Mouse (Mus musculus): Measurements from ENCODE around the gene Slc44a5.

Gene Slc44a5

DNA sequence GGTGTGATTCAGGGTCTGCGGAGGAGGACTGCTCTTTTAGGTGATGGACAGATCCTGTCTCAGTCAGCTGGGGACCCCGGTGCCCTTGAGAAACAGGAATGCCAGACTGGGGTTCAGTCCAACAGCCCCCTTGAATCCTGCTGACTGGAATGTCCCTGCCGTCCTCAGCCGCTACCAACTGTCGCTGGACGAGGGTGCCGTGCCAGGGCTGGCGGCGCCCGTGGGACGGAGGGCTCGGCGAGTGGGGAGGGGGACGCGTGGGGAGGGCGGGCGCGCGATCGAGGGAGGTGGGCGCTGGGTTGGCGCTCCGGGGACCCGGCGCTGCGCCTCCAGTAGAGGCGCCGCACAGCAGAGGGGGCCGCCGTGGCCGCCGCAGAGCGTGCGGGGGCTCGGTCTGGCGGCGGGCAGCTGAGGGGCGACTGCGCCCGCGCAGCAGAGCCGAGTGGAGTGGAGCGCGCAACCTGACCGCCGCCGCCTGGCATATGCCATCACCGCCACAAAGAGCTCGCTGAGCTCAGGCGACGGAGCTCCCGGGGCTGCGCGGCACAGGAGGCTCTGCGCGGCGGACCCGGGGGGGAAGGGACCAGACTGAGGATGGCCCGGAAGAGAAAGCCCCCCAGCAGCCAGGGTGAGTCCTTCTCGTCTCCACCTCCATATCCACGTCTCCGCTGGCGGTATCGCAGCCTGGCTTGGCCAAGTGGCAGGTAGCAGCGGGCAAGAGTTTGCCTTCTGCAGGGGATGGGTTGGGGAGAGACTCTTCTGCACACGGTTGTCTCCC lies at the start of gene Slc44a5:
Gene Slc44a5, plus strand, starts transcription at position 266 of the 778 bp plus-strand sequence.
- DNase-seq (ENCODE audit: low read depth): no peak

DNA sequence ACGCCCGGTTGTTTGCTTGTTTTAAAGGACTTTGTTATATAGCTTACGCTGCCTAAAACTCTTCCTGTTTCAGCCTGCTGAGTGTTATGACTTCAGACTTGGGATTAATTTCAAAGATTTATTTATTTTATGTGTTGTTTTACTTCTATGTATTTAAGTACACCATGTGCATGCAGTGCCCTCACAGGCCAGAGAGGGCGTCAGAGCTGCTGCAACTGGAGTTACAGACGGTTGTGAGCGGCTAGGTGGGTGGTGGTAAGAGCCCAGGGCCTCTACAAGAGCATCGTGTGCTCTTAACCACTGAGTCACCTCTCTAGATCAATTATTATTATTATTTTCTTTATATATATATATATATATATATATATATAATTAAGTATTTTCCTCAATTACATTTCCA lies 46.9 kb upstream of the Slc44a5 start:
- DNase-seq (ENCODE audit: low read depth): no peak

DNA sequence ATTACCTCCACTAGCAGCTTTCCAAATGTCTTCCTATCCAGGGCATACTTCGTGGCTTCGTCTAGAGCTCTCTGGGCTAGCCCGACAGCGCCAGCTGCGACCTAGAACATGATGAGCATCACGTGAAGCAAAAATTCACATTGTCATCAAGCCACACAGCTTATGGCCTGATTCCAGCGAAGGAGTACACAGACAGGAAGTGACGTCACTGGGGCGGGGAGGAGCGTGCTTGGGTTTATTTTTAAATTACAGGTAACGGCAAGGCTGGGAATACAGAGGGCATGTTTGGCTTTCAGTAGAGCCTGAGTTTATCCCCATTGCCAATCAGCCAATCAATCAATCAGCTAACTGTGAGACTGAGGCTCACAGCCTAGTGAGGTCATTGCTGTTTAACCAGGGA lies 43.7 kb upstream of the Slc44a5 start:
- DNase-seq (ENCODE audit: low read depth): no peak

DNA sequence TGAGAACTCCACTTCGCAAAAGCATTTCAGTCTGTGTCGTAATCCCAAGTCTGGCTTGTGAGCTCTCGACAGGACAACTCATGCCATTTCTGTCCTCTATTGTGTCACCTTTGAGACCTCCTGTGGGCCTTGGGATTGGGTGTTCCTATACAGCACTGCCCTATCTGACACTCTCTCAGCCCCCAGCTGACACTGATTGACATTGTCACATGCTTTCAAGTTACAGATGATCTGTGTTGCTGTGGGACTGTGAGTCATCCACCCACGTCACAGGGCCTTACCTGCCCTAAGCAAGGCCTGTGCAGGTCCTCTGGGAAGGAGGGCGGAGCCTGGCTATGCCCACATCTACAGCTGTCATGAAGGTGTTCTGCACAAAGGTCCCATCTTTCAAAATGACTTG lies 40.8 kb upstream of the Slc44a5 start:
- no peak for DNase-seq (ENCODE audit: low read depth)

DNA sequence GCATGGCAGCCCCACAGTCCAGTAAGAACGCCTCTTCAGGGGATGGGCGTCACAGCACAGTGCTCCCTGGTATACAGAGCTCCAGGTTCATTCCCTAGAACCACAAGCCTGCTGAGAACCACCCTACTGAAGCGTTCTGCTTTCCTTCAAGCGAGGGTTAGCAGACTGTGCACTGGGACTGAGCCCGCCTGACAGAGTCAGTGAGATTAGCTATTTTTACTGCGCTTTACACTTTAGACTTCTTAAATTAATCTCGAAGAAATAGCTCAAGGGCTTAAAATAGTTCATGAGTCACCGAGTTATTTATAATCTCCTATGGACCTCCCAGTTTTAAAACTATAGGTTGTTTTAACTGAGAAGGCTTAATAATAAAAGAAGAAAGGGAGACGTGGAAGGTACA lies 37.4 kb upstream of the Slc44a5 start:
- no peak for DNase-seq (ENCODE audit: low read depth)

DNA sequence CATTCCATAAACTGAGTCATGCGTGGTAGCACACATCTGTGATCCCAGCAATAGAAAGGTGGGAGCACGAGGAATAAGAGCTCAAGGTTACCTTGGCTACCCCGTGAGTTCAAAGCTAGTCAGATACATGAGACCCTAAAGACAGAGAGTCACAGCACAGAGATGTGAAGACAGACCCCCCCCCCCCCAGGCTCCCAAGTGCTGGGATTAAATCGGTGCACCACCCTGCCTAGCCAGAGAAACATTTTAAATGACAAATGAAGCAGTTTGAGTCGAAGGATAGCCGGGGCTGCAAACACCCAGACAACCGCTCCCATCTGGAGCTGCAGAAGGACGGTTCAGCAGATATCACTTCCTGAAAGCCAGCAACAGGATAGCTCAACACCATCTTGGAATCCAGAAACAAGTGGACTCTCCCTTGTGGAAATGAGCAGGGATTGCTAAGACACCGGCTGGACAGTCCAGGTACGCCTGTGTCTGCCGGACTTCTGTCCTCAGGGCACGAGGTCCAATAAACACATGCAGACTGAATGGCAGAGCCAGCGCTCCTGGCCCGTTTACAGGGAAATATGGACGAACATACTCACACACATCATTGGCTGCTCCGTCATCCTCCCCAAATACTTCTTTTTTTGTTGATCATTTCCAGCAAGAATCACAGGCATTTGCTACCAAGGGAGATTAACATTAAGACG lies 36.0 kb upstream of the Slc44a5 start:
- no peak for DNase-seq (ENCODE audit: low read depth)

DNA sequence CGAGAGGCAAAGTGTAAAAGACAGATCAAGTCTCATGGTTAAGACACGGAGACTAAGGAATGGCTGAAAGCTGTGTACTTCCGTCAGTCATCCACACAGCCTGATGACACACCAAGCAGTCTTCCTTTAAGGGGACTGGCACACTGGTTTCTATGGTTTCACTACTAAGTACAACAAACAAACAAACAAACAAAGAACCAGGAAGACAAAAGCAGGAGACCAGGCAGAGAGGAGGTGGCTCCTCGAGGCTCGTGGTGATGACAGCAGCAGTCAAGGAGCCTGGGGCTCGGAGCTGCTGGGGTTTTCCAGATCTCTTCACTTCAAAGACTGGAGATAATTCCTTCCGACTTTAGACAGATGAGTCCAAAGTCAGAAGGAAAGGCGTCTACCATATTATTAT lies 33.2 kb upstream of the Slc44a5 start:
- DNase-seq (ENCODE audit: low read depth): no peak

DNA sequence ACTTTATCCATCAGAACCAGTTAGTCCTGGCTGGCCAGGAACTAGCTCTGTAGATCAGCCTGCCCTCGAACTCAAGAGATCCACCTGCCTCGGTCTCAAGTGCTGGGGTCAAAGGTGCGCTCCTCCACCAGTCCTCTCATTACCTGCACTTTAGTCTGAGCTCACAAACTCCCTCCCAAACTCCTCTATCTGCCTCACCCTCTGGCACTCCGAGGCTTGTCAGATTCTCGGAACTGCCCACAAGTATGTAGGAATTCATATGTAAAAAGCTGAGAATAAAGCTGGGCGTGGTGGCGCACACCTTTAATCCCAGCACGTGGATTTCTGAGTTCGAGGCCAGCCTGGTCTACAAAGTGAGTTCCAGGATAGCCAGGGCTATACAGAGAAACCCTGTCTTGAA lies 32.8 kb upstream of the Slc44a5 start:
- no peak for DNase-seq (ENCODE audit: low read depth)

DNA sequence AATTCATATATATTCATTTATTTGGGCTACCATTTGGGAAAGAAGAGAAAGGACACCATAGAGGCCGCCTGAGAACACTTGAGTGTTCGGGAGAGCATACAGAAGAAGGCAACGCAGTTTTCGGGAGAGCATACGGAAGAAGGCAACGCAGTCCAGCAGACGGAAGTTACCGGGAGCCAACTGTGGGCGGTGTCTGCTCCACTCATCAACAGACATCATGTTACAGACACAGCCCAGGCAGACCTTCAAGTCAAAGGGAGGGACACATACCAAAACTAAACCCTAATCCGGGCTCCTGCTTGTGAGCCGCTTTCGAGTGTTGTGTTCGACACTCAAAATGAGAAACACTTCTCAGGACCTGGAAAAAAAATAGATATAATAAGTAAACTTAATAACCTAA lies 31.6 kb upstream of the Slc44a5 start:
- DNase-seq (ENCODE audit: low read depth): no peak

DNA sequence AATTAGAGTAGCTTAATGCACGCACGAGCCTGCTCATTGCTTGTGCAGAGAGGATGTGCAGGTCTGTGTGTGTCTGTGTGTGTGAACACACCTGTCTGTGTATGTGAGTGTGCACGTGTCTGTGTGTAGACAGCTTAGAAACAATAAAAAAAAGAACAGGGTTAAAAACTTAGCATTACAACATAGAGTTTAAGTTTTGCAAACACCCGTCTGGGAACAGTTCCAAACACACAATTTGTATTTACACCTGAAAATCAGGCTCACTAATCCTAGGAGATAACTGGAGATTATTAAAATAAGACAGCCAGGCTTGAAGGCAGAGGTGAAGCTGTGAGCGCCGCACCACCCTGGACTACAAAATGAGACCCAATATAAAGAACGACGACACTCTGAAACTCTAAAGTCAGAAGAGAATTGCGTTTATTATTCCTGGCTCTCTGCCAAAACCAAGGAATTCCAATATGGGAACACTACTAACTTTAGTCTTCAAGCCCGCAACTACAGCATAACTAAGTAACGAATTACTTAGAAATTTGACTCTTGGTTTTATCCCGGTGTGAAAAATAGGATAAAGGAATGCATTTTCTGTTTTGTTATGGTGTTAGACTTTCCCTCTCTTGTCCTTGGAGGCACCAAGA lies 30.1 kb upstream of the Slc44a5 start:
- peak; percentile 14 for DNase-seq (ENCODE audit: low read depth)

DNA sequence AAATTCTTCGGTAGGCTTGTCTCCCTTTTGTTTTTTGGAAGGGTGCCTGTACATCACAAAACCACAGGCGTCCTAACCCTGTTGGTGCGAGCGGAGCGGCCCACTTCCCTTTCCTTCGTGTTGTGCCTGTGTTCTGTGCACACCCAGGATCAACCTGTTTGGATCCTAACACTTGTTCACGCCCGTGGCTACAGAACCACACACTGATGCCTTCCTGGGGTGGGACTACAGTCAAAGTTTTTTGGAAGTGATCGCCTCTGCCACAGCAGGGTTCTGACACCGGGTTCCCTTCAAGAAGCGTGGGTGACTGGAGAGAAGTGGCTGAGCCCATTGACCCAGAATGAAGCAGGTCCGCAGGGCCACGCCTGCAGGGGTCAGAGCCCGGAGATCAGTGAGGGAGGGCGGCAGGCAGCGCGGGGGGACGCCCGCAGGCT lies 29.3 kb upstream of the Slc44a5 start:
- DNase-seq (ENCODE audit: low read depth): no peak

DNA sequence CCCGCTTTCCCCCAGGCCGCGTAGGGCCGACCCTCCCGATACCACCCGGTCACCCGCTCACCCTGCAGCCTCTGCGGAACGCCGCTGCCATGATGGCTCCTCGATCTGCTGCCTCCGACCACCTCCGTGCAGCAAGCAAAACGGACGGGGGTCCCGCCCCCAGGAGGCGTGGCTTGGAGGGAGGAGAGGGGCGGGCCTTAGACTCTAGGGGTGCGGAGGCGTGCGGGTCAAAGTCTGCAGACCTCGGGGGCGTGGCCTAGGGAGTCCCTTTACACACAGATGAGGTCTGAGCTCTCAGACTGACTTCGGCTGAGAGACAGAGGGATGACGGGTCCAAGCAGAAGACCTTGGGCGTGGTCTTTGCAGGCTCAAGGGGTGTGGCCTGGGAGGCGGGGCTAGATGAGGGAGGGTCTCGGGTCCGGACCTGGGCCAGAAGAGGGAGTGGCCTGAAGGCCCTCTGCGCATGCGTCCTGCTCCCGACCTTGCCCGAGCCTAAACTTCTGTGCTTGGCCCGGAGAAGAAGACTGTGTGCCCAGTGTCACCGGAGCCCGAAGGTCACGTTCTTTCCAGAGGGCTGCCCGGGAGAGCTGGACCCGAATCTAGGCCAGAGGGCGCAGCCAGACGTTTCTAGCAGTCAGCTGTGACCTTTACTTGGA lies 28.8 kb upstream of the Slc44a5 start, which contains the start of gene Acadm:
Gene Acadm, minus strand, starts transcription at position 298 of the 656 bp plus-strand sequence.
- DNase-seq (ENCODE audit: low read depth): peak; percentile 90

DNA sequence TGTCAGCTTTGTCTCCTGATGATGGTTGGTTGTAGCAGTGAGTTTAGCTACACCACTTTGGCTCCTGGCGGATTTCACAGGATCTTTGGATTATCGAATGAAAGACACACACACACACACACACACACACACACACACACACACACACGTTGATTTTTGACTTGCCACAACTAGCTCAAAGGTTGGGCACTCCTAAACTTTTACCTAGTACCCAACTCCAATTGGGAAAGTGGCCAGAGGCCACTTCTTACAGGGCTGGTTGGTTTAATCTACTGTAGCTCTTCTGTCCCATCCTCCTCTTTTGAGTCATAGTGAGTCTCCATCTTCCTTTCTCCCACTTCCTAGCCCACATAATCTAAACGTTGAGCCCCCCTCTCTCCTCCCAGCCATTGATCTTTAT lies 26.0 kb upstream of the Slc44a5 start:
- no peak for DNase-seq (ENCODE audit: low read depth)

DNA sequence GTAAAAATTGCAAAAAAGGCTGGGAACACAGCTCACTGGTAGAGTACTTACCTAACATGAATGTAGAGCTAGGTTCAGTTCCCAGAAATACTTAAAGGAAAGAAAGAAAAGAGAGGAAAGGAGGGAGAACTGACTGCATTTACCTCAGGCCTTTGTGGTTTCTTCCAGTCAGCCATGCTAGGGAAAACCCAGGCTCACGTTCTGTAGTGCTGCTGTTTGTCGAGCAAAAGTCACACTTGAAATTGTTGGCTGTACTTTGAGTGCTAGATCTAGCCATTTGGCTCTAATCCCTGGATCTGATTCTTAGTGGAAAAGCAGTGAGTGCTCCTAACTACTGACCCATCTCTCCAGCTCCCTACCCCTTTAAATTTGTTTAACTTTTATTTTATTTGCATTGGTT lies 25.1 kb upstream of the Slc44a5 start:
- no peak for DNase-seq (ENCODE audit: low read depth)

DNA sequence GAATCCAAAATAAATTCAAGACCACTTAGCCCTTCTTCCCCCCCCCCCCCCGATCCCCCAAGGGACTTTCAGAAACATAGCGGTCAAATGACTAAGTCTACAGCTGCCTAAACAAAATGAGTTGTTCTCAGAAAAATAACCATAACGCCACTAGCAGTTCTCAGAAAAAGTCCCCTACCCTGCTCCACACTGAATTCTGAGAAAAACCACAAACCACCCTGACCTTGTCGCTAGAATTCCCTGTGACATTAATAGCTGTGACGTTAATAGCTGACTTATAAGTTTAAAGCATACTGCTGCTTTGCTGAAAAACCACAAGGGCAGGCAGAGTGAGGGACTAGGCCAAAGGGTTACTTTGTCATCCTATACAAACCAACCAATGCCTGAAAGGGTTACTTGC lies 15.3 kb upstream of the Slc44a5 start:
- DNase-seq (ENCODE audit: low read depth): no peak

DNA sequence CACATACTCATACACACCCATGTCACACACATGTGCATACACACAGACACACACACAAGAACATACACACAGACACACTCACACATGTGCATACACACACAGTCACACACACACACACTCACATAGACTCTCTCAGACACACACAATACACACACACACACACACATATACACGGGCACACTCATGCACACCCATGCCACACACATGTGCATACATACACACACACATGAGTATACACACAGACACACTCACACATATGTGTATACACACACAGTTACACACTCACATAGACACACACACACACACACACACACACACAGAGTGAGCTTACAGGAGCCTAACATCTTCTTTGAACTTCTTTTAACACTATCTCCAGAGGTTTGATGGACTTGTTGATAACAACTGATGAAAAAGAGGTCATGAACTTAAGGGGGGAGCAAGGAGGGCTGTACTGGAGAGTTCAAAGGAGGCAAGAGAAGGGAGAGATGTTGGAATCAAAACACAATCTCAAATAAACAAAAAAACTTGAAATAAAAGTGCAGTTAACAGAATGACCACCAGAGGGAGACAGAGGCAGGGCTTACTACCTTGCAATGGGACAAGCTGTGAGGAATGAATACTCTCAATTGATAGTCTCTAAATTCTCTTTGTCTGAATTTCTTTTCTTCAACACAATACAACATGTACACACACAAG lies 14.1 kb upstream of the Slc44a5 start:
- peak; percentile 16 for DNase-seq (ENCODE audit: low read depth)

DNA sequence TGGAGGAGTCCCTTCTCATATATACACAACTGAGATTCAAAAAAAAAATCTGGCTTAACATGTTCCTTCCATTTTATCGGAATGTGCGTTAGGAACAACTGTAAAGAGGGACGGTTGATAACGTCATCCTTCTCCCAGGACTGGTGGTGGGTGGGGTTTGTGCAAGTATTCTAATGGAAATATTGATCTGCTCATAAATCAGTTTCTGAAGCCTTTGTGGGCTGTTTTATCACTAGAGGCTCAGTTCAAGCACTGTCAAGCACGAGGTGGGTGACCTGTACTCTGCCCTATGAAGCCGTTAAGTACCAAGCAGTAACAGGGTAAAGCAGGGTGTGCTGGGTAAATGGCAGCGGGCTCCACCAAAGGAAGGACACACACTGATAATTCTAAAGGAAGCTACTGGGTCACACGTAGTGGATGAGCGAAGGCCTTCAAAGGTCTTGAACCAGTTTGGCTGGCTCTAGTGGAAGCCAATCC lies 13.5 kb upstream of the Slc44a5 start:
- no peak for DNase-seq (ENCODE audit: low read depth)

DNA sequence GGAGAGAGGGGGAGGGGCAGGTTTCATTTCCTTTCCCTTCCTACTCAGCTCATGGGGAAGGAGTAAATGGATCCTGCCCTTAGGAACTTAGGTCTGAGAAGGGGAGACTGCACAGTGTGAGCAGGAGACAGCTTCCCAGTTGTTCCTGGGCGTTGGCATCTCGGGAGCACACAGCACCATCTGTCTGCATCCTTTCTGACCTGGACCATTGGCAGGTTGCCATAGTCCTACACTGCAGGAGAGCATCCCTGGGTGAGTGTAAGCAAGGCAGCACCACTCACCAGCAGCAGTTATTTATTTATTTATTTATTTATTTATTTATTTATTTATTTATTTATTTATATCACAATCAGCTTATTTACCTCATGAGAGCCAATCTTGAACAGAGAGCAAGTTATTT lies 12.4 kb upstream of the Slc44a5 start:
- no peak for DNase-seq (ENCODE audit: low read depth)

DNA sequence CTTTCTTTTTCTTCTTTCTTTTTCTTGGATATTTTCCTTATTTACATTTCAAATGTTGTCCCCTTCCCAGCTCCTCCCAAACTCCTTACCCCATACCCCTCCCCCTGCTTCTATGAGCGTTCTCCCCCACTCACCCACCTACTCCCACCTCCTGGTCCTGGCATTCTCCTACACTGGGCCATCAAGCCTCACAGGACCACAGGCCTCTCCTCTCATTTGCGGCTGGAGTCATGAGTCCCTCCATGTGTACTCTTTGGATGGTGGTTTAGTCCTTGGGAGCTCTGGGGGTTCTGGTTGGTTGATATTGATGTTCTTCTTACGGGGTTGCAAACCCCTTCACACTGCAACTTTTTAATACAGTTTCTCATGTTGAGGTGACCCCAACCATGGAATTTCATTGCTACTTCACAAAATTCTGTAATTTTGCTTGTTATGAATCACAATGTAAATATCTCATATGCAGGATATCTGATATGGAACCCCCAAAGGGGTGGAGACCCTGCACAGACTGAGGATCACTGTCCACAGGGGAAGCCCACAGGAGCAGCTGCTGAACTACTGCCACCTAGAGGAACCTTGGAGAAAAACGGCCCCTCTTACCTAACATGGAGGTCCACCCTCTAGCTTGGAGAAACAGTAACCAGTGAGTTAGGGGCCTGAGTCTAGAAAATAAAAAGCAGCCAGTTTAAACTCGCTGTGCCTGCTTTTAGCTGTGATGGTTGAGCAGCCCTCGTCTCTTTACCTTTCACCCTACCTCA lies 11.4 kb upstream of the Slc44a5 start:
- no peak for DNase-seq (ENCODE audit: low read depth)

DNA sequence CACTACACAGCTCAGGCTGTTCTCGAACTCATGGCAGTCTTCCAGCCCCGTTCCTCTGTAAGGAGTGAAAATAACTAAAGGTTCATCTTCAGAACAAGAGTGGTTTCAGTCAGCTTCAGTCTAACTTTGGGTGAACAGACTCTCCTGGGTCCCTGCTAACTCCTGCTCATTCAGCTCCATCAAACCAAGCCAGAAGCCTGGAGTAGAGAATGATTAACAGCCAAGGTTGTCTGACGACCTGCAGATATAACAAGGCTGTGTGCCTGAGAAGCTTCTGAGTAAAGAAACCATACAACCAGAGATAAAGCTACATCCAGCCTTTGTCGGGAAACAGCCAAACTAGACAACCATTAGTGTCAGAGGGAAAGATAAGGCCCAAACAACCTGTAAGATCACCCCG lies 5.8 kb upstream of the Slc44a5 start:
- DNase-seq (ENCODE audit: low read depth): no peak

DNA sequence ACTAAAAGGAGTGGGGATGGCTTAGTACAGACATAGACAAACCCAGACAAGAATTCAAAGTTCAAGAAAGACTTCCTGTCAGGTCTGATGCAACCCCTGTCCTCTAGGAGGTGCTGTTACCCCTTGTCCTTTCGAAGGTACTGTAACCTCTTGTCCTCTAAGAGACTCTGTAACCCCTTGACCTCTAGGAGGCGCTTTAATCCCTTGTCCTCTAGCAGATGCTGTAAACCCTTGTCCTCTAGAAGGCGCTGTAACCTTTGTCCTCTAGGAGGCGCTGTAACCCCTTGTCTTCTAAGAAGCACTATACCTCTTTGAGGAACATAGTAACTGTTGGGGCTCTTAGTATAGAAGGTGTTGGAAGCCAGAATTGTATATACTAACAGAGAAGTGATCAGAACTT lies 4.7 kb upstream of the Slc44a5 start:
- DNase-seq (ENCODE audit: low read depth): no peak

All from fibroblast of lung, adult 2 months (primary cell).